Mouse (Mus musculus): ENCODE data around the gene Kcnma1.

The Kcnma1 gene

DNA sequence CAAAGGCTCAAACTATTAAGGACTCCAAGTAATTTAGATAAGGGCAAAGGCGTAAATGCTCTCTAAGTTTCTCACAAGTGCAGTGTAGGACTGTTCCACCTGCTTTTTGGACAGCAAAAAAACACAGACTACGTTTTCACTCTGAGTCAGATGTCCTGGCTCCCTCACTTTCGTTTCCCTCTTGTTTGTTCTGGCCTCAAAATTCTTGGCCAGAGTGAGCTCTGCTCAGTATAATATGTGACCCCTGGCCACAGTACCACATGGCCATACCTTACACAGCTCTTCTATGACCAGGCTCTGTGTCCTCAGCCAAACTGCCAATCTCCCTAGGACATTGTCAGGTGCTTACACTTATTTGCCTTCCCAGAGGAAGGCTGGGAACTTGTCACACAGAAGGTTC lies 241.6 kb downstream of the Kcnma1 start:
- no peak for DNase-seq

DNA sequence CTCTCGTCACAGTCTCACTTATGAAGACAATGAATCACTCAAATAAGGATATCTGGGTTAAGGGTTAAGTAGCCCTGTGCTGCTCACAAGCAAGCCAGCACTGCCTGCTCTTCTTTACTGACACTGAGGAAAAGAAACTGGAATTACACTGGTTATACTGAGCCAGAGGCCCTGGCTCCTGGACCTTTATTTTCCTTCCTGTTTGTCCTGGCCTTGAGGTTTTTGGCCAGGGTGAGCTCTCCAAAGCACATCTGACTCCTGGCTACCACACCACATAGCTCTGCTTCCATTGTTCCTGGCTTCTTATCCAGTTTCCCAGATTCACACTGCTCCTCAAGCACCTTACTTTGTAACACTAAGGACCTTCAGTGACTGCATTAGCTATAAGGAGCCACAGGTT lies 242.5 kb downstream of the Kcnma1 start:
- no peak for DNase-seq

DNA sequence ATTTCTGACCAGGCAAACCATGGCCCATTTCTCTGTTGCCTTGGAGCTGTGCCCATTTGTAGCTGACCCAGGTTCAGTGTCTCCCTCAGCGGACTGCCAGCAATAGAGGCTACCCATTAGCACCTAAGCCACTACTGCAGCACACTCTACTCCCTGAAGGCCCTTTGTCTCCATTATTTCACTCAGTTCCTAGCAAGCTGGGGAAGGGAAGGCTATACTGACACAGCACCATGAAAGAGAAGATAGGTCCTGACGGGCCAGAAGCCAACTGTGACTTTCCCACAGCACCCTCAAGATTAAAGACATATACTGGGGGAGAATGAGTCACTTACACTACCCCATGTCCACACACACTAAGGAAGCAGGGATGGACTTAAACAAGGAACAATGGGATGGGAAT lies 251.8 kb downstream of the Kcnma1 start:
- peak; percentile 12 to 31 for DNase-seq

DNA sequence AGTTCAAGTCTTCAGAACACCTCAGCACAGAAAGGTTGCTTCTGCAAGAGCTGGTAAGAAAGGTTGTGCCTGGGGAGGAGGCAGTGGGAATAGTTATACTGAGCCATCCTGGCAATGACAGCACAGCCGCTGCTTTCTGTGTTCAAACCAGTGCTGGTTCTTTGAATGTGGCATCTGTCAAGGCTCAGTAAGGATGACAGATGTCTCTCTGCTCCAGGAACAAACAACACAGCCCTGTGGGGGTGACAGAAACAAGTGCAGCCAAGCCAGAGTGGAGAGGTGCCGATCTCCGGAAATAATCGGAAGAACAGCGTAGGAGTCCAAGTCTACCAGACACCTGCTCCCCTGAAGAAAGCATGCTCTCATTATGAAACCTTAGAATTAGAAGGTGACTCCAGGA lies 254.7 kb downstream of the Kcnma1 start:
- peak; percentile 20 to 35 for DNase-seq

DNA sequence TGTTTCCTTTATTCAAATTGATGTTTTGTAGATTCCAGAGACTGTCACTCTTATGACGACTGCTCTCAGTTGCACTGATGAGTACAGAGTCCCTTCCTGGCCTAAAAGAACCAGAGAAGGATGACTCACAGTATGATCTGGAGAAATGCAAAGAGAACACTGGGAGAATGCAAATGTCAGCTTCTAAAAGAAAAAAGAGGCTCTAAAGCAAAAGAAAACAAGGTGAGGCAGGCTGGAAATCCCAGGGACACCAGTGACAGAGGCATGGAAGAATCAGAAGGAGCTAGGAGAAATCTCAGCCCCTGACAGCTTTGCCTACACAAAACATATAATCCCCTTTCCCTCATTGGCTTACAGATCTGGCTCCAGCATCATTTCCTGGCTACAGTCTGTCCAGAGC lies 255.9 kb downstream of the Kcnma1 start:
- DNase-seq = peak; percentile 12 to 35

DNA sequence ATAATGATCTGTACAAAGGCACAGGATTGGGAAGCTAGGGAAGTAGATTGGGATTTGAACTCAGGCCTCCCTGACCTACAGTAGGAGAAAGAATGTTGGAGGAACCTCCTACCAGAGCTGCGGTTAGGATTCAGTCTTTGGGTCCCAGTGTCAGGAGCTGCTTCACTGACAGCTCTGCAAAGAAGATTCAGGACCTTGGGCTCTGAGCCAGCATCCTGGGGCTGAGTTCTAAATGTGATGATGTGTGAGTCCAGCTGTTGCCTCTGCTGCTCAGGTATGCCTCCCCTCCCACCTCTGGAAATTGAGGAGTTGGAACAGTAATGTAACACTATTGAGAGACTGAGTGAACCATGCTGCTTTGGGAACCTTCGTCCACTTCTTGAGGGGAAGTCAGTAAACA lies 266.3 kb downstream of the Kcnma1 start:
- DNase-seq = no peak

DNA sequence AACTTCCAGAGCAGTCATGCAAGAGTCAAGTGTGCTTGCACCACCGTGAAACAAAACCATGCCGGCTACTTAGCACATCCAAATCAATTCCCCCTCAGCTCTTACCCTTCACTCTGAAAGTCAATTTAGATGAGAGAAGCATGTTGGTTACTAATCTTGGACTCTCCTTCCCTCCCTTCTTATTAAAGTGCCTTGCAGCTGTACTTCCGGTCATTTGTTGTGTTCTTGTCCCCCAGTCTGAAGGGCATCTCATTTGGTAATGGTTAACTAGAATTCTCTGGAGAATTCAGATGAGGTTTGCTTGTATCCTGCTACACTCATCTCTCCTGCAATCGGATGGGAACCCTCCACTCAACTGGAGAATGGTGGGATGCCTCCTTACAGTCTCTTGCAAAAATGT lies 267.3 kb downstream of the Kcnma1 start:
- DNase-seq = no peak

DNA sequence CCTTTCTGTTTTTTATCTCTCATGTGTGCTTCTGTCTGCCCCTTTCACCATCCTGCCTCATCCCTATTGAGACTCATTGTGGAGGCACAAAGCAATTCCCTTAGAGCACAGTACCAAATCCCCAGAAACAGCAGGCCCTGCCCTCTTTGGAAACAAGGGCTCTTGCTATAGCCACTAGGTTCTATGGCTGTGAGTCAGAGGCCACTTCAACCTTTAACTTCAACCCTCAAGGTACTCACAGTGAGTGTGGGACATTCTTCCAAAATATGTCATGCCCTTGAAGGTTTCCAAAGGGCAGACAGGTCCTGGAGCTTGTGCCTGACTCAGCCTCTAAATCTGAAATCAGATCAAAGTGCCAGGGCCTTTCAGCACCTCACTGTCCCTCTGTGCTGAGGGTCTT lies 272.8 kb downstream of the Kcnma1 start:
- DNase-seq = no peak

DNA sequence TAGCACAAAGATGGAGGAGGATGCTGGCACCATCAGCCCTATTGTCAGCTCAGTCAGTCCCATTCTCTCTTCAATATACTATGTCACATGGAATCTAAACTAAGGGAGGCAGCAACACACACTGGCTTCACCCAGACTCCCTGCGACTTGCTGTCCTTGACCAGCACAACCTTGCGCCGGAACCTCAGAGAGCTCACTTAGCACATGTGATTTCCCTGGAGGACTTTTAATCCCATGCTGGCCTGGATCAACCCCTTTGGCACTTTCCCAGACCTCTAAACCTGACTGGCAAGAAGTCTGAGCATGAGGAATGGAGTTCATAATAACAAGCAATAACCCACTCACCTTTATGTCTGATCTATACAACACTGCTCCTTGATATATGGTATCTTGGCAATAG lies 280.1 kb downstream of the Kcnma1 start:
- no peak for DNase-seq

DNA sequence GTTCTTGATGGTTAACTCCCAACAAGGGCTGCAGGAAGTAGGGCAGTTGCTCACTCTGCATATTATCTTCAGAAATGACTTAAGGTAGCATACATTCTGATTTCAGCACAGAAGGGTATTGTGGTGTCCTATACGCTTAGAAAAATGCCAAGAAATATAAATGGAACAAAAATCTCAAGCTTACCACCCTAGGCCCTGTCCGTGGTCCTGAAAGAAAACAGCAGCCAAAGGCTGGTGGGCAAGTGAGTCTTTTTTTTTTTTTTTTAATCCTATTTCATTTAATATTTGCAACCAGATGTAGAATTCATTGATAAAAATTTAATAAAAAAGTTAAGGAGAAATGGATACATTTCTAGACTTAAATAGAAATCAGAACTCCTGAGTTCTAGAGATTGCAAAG lies 284.9 kb downstream of the Kcnma1 start:
- no peak for DNase-seq

DNA sequence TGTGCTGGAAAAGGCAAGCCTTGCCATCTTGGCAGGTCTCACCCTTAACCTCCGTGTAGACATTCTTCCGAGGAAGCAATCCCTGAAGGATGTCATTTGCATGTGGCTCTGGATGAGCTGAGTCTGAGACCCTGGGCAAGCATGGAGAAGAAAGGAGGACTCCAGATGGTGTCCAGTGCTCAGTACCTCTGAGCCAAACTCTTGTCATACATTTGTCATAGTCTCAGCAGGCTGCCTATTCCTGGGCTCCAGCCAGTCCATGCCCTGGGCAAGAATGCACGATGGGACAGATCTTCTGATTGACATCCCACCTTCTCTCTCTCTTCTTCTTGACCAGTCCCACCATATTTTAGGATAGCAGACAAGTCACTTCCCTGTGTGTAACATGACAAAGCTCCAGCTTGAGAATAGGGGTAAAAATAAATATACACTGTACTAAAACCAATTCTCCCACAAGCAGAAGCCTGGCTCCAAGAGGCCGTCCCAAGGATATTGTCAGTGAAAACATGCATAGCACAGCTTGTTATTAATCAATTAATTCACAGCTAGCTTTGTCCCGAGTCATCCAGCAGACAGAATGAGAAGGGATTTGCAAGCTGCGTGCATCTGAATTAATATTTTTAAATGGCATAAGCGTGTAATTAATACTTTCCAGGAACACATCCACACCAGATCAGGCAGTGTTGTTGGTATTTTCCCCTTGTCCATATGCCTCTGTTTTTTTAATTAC lies 290.4 kb downstream of the Kcnma1 start:
- peak; percentile 80 to 81 for DNase-seq

DNA sequence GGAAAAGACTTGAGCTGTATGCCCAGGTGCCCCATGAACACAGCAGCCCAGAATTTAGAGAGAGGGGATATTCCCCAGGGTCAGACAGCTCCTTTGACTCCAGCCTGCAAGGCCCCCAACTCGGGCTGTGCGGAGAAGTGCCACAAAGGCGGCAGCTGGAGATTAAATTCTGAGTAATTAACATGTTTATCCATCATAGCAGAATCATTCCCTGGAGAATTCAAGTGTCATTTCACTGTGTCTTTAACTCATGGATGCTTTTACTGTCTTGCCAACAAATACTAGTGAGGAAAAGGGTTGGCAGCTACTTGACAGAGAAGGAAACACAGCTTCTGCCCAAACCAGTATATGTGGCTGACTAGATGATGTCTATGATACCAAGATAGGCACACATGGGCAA lies 295.0 kb downstream of the Kcnma1 start:
- no peak for DNase-seq

DNA sequence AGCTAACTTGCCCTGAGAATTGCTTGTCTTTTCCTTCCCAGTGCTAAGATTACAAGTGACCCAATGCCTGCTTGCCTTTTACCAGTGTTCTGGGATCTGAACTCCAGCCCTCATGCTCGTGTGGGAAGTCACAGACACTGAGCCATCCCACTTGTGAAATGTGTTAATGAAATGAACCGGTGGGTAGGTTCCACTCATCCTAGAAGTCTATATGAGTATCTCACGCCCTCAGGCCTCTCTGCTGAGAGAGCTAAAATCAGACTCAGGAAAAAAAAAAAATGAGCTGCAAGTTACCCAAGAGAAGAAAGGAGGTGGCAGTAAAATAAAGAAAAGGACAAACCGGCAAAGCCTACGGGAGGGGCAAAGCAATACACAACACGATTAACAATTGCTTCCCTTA lies 295.6 kb downstream of the Kcnma1 start:
- DNase-seq = no peak

DNA sequence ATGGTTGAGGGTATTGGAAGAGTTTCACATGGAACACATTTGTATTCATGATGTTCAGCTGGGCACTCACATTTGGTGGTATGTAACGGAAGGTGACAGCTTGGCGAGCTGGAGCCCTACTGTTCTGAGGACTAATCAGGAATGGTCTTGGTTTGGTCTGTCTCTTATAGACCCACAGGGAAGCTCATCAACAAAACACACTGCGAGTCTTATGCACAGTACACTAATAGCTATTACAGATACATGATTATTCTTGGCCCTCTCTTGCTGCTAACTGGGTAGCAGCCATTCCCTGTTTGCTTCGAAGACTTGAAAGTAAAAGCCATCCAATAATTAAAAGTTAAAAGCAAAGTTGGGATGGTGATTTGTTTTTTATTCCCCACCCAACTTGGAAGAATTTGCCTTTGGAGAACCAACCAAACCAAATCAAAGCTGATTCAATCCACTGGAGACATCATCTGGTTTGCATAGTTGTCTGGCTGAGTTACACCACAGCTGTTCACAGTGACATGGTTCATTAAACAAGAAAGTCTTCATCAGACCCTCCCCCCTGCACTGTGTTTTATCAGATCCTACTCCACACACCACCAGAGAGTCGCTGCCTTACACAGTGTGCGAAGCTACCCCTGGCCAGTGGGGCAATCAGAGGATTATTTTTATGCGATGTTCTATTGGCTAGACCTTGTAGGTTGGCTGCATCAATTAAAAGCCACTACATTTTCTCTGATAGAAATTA lies 299.7 kb downstream of the Kcnma1 start:
- DNase-seq = no peak

DNA sequence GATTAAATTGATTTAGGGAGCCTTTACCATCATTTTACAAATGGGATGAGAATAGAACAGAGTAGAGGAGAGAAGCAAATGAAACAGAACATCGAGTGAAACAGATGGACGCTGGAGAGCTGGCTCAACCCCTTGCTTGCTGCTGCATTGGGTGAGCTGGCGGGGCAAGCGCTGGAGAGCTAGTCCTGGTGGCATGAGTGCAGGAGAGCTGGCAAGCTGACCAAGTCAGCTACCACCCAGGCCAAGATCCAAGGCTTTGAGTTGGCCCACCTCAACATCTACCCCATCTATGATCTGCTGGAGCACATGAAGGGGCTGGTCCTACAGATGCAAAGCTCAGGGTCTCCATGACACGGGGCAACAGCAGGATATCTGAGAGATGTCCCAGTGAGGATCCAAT lies 301.4 kb downstream of the Kcnma1 start:
- peak; percentile 41 to 58 for DNase-seq

DNA sequence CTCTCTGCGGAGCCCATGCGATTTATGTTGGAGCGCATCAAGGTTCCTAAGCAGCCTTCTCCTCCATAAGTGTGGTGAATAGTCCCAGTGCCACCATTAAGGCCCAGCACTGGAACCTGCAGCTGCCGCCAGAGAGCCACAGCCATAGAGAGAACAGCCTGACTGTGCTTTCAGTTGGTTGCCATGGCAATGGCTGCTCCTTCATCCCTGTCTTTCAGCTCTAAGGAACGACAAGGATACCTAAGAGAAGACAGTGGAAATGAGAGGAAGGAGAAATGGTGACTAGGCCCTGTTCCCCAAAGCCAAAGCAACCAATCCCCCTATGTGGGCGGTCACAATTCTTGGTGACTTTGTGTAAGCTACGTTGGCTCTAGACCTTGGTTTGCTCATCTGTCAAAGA lies 303.3 kb downstream of the Kcnma1 start:
- DNase-seq = no peak

DNA sequence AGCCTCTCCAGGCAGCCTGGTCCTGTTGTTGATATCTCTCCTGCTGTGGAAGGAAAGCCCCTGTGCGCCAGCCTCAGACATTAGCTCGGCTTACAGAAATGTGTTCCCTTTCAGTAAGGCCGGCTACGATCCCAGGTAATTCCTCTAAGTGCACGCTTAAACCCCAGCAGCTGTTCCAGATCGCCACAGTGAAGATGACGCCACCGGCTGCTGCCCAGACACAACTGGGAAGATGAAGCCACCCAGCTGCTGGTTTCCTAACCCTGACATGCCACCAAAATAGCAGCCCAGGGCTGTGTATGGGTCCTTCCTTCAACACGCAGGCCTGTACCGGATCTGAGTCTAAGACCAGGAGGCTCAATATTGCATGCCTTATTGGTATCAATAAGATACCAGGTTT lies 307.5 kb downstream of the Kcnma1 start:
- DNase-seq = no peak

DNA sequence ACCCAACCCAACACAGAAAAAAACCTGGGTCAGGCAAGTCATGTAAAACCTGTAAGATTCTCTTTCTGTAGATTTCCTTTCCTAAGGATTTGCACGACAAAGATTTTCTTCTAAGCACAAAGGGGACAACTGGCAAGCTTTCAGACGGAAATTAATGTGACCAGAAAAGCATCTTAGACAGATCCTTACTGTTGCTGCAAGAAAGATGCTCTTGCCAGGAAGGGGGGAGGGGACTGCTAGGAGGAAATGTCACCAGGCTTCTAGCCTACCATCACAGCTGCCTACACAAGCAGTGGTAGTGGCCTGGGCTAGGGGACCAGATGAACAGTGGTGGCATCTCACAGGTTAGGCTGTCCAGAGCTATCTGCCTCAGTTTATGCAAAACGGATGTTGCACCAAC lies 308.6 kb downstream of the Kcnma1 start:
- DNase-seq = no peak

DNA sequence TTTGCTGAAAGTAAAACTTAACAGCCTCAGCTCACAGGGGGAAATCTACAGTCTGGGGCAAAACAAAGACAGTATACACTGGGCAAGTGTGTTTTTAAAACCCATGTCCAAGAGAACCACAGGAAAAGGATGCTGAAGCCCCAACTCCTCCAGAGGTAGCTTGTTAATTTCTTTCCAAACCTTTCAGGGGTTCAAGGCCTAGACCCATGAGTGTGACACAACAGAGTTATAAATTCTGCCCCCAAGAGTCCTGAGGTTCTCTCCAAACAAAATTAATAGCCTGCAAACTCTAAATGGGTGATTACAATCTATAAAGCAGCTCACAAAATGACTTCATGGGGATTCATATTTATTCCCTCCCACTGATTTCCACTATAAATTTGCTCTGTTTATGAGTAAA lies 310.0 kb downstream of the Kcnma1 start:
- no peak for DNase-seq

DNA sequence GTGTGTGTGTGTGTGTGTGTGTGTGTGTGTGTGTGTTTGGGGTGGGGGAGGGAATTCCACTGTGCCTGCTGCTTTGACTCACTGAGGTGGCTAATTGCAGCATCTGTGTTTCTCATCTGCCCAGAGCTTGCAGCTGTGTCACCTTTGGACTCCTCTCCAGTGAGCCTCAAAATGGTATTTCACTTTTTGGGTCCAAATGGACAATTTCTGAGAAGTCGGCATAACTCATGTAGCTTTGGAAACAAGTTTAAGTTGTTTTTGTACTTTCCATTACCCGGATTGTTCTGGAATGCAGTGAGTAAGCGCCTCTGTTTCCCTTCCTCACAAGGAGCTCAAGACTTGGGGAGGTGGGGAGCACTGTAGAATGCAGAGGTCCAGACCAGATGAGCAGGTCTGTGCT lies 317.9 kb downstream of the Kcnma1 start:
- DNase-seq = no peak

DNA sequence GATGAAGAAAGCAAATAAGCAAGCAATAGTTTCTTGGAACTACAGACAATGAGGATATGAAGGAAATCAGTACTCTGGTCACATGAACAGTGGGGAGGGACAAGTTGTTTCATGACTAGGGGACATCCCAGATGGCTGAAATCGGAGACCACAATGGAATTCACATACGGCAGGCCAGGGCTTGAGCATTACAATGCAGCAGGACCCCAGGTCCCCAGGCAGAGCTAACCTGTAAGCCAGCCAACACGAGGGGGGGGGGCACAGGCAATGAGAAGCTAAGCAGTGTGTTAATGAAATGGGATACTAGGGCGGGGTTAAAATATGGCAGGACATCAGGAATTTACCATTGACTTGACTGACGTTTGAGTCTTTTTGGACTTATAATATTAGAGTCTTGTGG lies 324.6 kb downstream of the Kcnma1 start:
- DNase-seq = peak in 1 of 2 experiments; percentile 20

DNA sequence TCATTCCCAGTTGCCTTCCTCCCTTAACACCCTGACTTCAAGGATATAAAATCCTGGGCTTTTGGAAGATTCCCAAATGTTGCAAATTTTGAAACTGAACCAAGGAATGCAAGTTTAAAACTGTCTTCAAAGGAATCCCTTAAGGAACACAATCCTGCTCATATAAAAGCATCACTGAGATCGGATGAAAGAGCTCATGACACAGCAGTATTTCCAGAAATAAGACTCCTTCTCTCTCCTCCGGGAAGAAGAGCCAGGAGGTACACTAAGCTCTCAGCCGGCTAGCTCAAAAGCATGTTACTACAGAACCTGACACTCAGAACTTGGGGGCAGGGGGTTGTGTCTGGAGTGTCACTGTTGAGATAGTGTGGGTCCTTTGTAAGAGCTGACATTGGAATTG lies 325.8 kb downstream of the Kcnma1 start:
- no peak for DNase-seq

DNA sequence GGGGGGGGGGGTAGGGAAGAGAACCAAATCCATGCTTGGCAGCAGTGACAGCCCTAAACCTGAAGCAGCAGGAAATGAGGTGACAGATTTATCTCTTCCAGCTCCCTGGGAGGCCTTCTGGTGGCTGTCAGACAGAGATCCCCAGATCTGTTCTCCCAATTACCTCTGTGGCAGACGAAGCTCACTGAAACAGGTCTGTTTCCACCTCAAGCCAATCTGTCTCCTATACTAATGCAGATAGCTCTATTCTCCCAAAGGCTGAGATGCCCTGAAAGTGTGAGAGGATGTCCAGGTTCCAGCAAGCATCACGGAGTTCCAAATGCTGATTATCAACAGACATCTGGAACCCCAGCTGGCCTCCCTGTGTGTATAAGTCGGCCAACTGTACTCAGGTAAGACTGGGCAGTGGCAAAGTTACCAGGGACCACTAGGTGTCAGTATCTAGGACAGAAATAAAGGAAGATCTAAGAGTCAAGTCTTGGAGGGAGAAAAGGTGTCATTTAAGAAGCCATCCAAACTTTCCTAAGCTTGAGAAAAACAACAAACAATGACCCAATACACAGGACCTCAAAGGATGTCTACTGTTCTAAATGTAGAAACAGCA lies 329.7 kb downstream of the Kcnma1 start:
- DNase-seq = peak; percentile 41 to 45

DNA sequence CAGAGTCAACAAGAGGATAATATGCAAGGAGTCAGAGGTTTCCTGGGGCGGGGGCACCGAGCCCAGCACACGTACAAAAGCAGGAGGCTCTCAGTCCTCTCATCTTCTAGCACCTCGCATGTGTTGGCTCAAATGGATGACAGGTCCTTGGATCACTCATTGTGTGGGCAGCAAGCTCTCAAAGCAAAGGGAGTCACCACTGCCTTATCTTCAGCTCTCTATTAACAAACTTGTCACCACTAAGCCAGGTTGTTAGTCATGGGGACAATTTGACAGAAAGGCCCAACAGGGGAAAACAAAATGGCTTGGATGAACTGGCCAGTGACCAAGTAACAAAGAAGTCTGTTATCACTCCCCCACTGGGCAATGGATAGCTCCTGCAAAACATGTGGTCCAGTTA lies 331.5 kb downstream of the Kcnma1 start:
- no peak for DNase-seq

Measured in cerebellum, postnatal 14 days (tissue).